Mouse (Mus musculus) heart, embryonic 16.5 days (tissue): Measurements from ENCODE around the gene Pdhb. TPM values are rescaled to one million over a fixed set of nuclear protein-coding genes. Genes with fewer than 3 reads are reported as not detected.

Experiments used
- ATAC-seq: fragments of 200-750 bp; cut with Nextera tagmentation; replicated peaks from 2 replicates; pipeline ENCODE4 v1.8.0; 2017; ENCODE audit warnings: moderate number of reproducible peaks; ENCODE audit not compliant: insufficient read depth, low FRiP score; ENCODE audit errors: extremely low read depth
- H3K27ac ChIP-seq: fragments of 300-500 bp; sonication (generic); 2 replicates; pipeline ENCODE4 v1.5.1; 2014; ENCODE audit warnings: mild to moderate bottlenecking, low read length, control low read depth, moderate library complexity
- H3K27me3 ChIP-seq: fragments of 300-500 bp; sonication (generic); 2 replicates; pipeline ENCODE4 v1.6.1; 2014; ENCODE audit warnings: low read length, mixed read lengths; ENCODE audit not compliant: control insufficient read depth, insufficient read depth
- H3K36me3 ChIP-seq: fragments of 300-500 bp; sonication (generic); 2 replicates; pipeline ENCODE4 v1.6.1; 2014; ENCODE audit not compliant: control insufficient read depth, insufficient read depth
- H3K4me1 ChIP-seq: fragments of 300-500 bp; sonication (generic); 2 replicates; pipeline ENCODE4 v1.6.1; 2014; ENCODE audit warnings: low read length, mixed read lengths; ENCODE audit not compliant: control insufficient read depth, insufficient read depth
- H3K4me2 ChIP-seq: fragments of 300-500 bp; sonication (generic); 2 replicates; pipeline ENCODE4 v1.6.1; 2014; ENCODE audit warnings: low read depth, mild to moderate bottlenecking, control low read depth, low read length
- H3K4me3 ChIP-seq: fragments of 300-500 bp; sonication (generic); 2 replicates; pipeline ENCODE4 v1.5.1; 2014; ENCODE audit warnings: mild to moderate bottlenecking, control low read depth, low read length
- H3K9ac ChIP-seq: fragments of 300-500 bp; sonication (generic); 2 replicates; pipeline ENCODE4 v1.6.1; 2014; ENCODE audit warnings: low read length, control low read depth
- H3K9me3 ChIP-seq: fragments of 300-500 bp; sonication (generic); replicated peaks from 2 replicates; pipeline ENCODE4 v1.6.1; 2016; ENCODE audit warnings: low read length; ENCODE audit not compliant: control insufficient read depth
- WGBS: fragments of 180-500 bp; shearing (Covaris S2); extraction: QIAGEN DNeasy Blood & Tissue Kit; methylation state at CpG from one replicate; pipeline ENCODE4 v1.1.7; 2014; 5-methylcytosine and 5-hydroxymethylcytosine counted together
- polyA plus RNA-seq: library from polyadenylated mRNA; unstranded; fragments of >200 nt; fragmentation: Nextera tagmentation; extraction: Ambion mirVana; gene quantifications from 2 replicates; pipeline ENCODE4 v1.2.1, GENCODE M21; 2015

The Pdhb gene
- 682 and 733 TPM in 2 replicates for polyA plus RNA-seq

- under 1% methylated on average over 64 of the region's 64 CpGs for WGBS
Measured at GRCm38 (mm10) chr14:8172507-8173410, at the start of gene Pdhb. Gene Pdhb (minus strand): TSS chr14:8173025.

GRCm38 (mm10) chr14:8222561-8222960 lies 49.7 kb upstream of the Pdhb start:
- H3K9ac ChIP-seq: no peak overlapping the region
- H3K9me3 ChIP-seq: no peaks in the 10 kb centered on the region
- WGBS: 93% methylated on average over 16 of the region's 16 CpGs

More at GRCm38 (mm10) chr14:8172507-8173410, at the start of gene Pdhb:
- H3K27me3 ChIP-seq: no peaks in the 10 kb centered on the region
- peaks cover 9% of the 10 kb centered on the region for H3K4me1 ChIP-seq
- no peaks in the 10 kb centered on the region for H3K9me3 ChIP-seq
- H3K9ac ChIP-seq: peak within 1 kb of the TSS; percentile 96
- peak within 1 kb of the TSS; percentile 78 for H3K4me2 ChIP-seq
- peaks cover 19% of the 10 kb centered on the region for H3K36me3 ChIP-seq
- H3K4me3 ChIP-seq: peak within 1 kb of the TSS; percentile 87
- H3K27ac ChIP-seq: peak within 1 kb of the TSS; percentile 95
- peak; percentile 98 for ATAC-seq

GRCm38 (mm10) chr14:8220912-8221311 lies 48.1 kb upstream of the Pdhb start:
- 92% methylated on average over 2 of the region's 2 CpGs for WGBS
- no peaks in the 10 kb centered on the region for H3K27me3 ChIP-seq
- H3K27ac ChIP-seq: no peak overlapping the region
- no peak overlapping the region for H3K4me2 ChIP-seq
- H3K9ac ChIP-seq: no peak overlapping the region
- H3K4me3 ChIP-seq: no peak overlapping the region
- peaks cover 7% of the 10 kb centered on the region for H3K36me3 ChIP-seq
- H3K9me3 ChIP-seq: no peaks in the 10 kb centered on the region
- peaks cover 6% of the 10 kb centered on the region for H3K4me1 ChIP-seq
- no peak for ATAC-seq

More at GRCm38 (mm10) chr14:8222561-8222960, 49.7 kb upstream of the Pdhb start:
- H3K4me2 ChIP-seq: no peak overlapping the region
- H3K27me3 ChIP-seq: no peaks in the 10 kb centered on the region
- no peak overlapping the region for H3K4me3 ChIP-seq
- peaks cover 7% of the 10 kb centered on the region for H3K36me3 ChIP-seq
- ATAC-seq: no peak
- H3K27ac ChIP-seq: no peak overlapping the region
- 0 out of 2 replicates have a peak, but pooled peaks cover 2% of the 10 kb centered on the region for H3K4me1 ChIP-seq

GRCm38 (mm10) chr14:8220306-8220705 lies 47.5 kb upstream of the Pdhb start:
- WGBS: 68% methylated on average over 7 of the region's 7 CpGs
- Histone ChIP-seq H3K9ac (no peak overlapping the region), H3K4me2 (no peak overlapping the region), H3K4me1 (peaks cover 12% of the 10 kb centered on the region), H3K36me3 (peaks cover 7% of the 10 kb centered on the region), H3K4me3 (no peak overlapping the region), H3K9me3 (no peaks in the 10 kb centered on the region), H3K27ac (no peak overlapping the region), H3K27me3 (no peaks in the 10 kb centered on the region)
- ATAC-seq: no peak

- Histone ChIP-seq H3K4me3 (no peak overlapping the region), H3K9ac (no peak overlapping the region), H3K4me2 (no peak overlapping the region), H3K4me1 (peaks cover 16% of the 10 kb centered on the region), H3K27ac (no peak overlapping the region), H3K27me3 (no peaks in the 10 kb centered on the region), H3K9me3 (no peaks in the 10 kb centered on the region), H3K36me3 (peaks cover 7% of the 10 kb centered on the region)
- no peak for ATAC-seq
- 85% methylated on average over 11 of the region's 11 CpGs for WGBS
Measured at GRCm38 (mm10) chr14:8219876-8220275, 47.1 kb upstream of the Pdhb start.

GRCm38 (mm10) chr14:8218730-8219380 lies 46.0 kb upstream of the Pdhb start:
- peaks cover 7% of the 10 kb centered on the region for H3K36me3 ChIP-seq
- no peaks in the 10 kb centered on the region for H3K9me3 ChIP-seq
- H3K4me2 ChIP-seq: no peak overlapping the region
- H3K9ac ChIP-seq: no peak overlapping the region
- ATAC-seq: no peak
- H3K27ac ChIP-seq: no peak overlapping the region
- H3K4me1 ChIP-seq: peaks cover 17% of the 10 kb centered on the region
- H3K4me3 ChIP-seq: no peak overlapping the region
- H3K27me3 ChIP-seq: no peaks in the 10 kb centered on the region
- WGBS: 46% methylated on average over 10 of the region's 10 CpGs

- Histone ChIP-seq H3K9me3 (no peaks in the 10 kb centered on the region), H3K4me2 (no peak overlapping the region), H3K9ac (no peak overlapping the region), H3K27me3 (no peaks in the 10 kb centered on the region), H3K27ac (no peak overlapping the region), H3K4me3 (no peak overlapping the region), H3K36me3 (peaks cover 7% of the 10 kb centered on the region), H3K4me1 (peaks cover 17% of the 10 kb centered on the region)
- 71% methylated on average over 7 of the region's 7 CpGs for WGBS
- no peak for ATAC-seq
Measured at GRCm38 (mm10) chr14:8218238-8218637, 45.4 kb upstream of the Pdhb start.

GRCm38 (mm10) chr14:8216100-8216499 lies 43.3 kb upstream of the Pdhb start:
- Histone ChIP-seq H3K4me3 (no peak overlapping the region), H3K4me2 (peak overlapping the region; percentile 86), H3K27ac (no peak overlapping the region), H3K27me3 (no peaks in the 10 kb centered on the region), H3K9ac (no peak overlapping the region), H3K9me3 (no peaks in the 10 kb centered on the region), H3K4me1 (peaks cover 17% of the 10 kb centered on the region), H3K36me3 (no peaks in the 10 kb centered on the region)
- ATAC-seq: no peak
- WGBS: 73% methylated on average over 5 of the region's 5 CpGs
